Mouse (Mus musculus): ENCODE results near the gene Opn3. TPM values are rescaled to one million over a fixed set of nuclear protein-coding genes. Genes with fewer than 3 reads are reported as not detected.

Gene Opn3
- polyA plus RNA-seq, 1 experiment from 2014 or later, result 6.5 TPM

DNA sequence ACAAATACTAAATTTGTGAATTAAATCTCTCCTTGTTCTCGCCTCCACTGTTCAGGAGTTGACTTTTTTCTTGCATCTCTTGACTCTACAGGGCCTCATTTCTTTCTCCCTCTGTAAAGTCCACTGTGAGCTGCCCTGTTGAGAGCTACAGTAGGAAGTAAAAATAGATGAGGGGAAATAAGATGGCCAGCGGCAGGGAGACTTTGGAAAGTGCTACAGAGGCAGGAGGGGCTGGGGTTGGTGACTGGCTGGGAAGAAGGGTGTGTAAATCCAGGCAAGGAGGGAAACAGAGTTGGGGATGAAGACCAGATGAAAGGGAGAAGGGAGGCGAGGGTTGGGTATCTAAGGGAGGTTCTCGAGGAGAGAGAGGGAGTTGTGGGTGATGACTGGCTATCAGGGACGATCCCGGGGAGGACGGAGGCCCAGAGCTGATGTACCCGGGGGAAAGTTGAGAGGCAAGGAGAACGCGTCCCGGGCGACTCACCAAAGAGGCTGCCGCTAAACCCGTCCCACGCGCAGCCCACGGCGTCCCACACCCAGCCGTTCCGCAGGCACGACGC lies 810 bp downstream of the Opn3 start:
- H3K36me3 ChIP-seq, result no peaks in the 10 kb centered on the region
- no peak for ATAC-seq
- WGBS, result under 1% methylated on average over 22 of the region's 22 CpGs
- no peaks in the 10 kb centered on the region for H3K27me3 ChIP-seq (replicated peaks)
- H3K4me1 ChIP-seq (replicated peaks), result 0 out of 2 replicates have a peak, but pooled peaks cover 3% of the 10 kb centered on the region
- H3K27ac ChIP-seq, result peak overlapping the region; percentile 84
- no peaks in the 10 kb centered on the region for H3K9me3 ChIP-seq
- peak overlapping the region; percentile 80 for H3K4me2 ChIP-seq (replicated peaks)
- peak overlapping the region; percentile 91 for H3K9ac ChIP-seq
- H3K4me3 ChIP-seq (replicated peaks), result peak overlapping the region; percentile 83

- Histone ChIP-seq H3K4me1 (replicated peaks) (no peaks in the 10 kb centered on the region), H3K27ac (no peak overlapping the region), H3K4me2 (replicated peaks) (no peak overlapping the region), H3K9ac (no peak overlapping the region), H3K27me3 (replicated peaks) (no peaks in the 10 kb centered on the region), H3K4me3 (replicated peaks) (no peak overlapping the region), H3K9me3 (no peaks in the 10 kb centered on the region), H3K36me3 (no peaks in the 10 kb centered on the region)
- ATAC-seq, result no peak
- 73% methylated on average over 6 of the region's 6 CpGs for WGBS
Measured at GRCm38 (mm10) chr1:175680995-175681394, 11.6 kb downstream of the Opn3 start.

- H3K4me3 ChIP-seq (replicated peaks), result no peak overlapping the region
- no peaks in the 10 kb centered on the region for H3K27me3 ChIP-seq (replicated peaks)
- no peaks in the 10 kb centered on the region for H3K36me3 ChIP-seq
- no peak overlapping the region for H3K4me2 ChIP-seq (replicated peaks)
- no peak overlapping the region for H3K27ac ChIP-seq
- 74% methylated on average over 6 of the region's 6 CpGs for WGBS
- no peaks in the 10 kb centered on the region for H3K4me1 ChIP-seq (replicated peaks)
- H3K9ac ChIP-seq, result no peak overlapping the region
- no peaks in the 10 kb centered on the region for H3K9me3 ChIP-seq
- ATAC-seq, result peak; percentile 78; the same call in 1 of the 2 replicates
Measured at GRCm38 (mm10) chr1:175677459-175677858, 15.1 kb downstream of the Opn3 start.

DNA sequence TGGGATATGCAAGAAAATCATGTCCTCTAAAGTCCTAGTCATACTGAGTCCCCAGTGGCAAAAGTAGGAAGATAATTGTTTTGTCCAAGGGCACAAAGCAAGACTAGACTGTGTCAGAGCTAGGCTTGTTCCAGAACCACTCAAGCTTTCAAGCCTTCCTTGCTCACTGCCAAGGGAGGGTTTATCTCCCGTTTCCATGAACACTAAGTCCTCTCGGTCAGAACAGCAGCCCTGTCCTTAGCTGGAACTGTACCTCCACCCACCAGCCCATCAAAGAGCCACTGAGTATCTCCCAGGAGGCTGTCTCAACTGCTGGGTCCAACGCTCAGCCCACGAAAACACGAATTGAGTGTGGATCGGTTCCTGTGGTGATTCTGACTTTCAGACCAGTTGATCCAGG lies 17.5 kb downstream of the Opn3 start:
- ATAC-seq, result no peak
- Histone ChIP-seq H3K27me3 (replicated peaks) (no peaks in the 10 kb centered on the region), H3K4me2 (replicated peaks) (no peak overlapping the region), H3K36me3 (no peaks in the 10 kb centered on the region), H3K27ac (no peak overlapping the region), H3K4me3 (replicated peaks) (no peak overlapping the region), H3K4me1 (replicated peaks) (no peaks in the 10 kb centered on the region), H3K9ac (no peak overlapping the region), H3K9me3 (no peaks in the 10 kb centered on the region)
- WGBS, result 84% methylated on average over 6 of the region's 6 CpGs

GRCm38 (mm10) chr1:175673563-175674325 lies 18.8 kb downstream of the Opn3 start:
- no peak overlapping the region for H3K9ac ChIP-seq
- 76% methylated on average over 7 of the region's 7 CpGs for WGBS
- H3K4me3 ChIP-seq (replicated peaks), result no peak overlapping the region
- H3K4me1 ChIP-seq (replicated peaks), result no peaks in the 10 kb centered on the region
- H3K27me3 ChIP-seq (replicated peaks), result no peaks in the 10 kb centered on the region
- H3K36me3 ChIP-seq, result no peaks in the 10 kb centered on the region
- no peak overlapping the region for H3K27ac ChIP-seq
- no peaks in the 10 kb centered on the region for H3K9me3 ChIP-seq
- no peak overlapping the region for H3K4me2 ChIP-seq (replicated peaks)
- ATAC-seq, result no peak

- peak; percentile 42; the same call in 1 of the 2 replicates for ATAC-seq
- Histone ChIP-seq H3K9ac (no peak overlapping the region), H3K4me3 (replicated peaks) (no peak overlapping the region), H3K4me2 (replicated peaks) (no peak overlapping the region), H3K36me3 (no peaks in the 10 kb centered on the region), H3K4me1 (replicated peaks) (no peaks in the 10 kb centered on the region), H3K27ac (no peak overlapping the region), H3K9me3 (no peaks in the 10 kb centered on the region), H3K27me3 (replicated peaks) (no peaks in the 10 kb centered on the region)
- 14% methylated on average over 1 of the region's 1 CpGs for WGBS
Measured at GRCm38 (mm10) chr1:175671626-175672025, 20.9 kb downstream of the Opn3 start.

- Histone ChIP-seq H3K4me3 (replicated peaks) (no peak overlapping the region), H3K4me1 (replicated peaks) (no peaks in the 10 kb centered on the region), H3K27ac (no peak overlapping the region), H3K36me3 (no peaks in the 10 kb centered on the region), H3K27me3 (replicated peaks) (no peaks in the 10 kb centered on the region), H3K9ac (no peak overlapping the region), H3K4me2 (replicated peaks) (no peak overlapping the region), H3K9me3 (no peaks in the 10 kb centered on the region)
- ATAC-seq, result no peak
- 84% methylated on average over 7 of the region's 7 CpGs for WGBS
Measured at GRCm38 (mm10) chr1:175670042-175670441, 22.5 kb downstream of the Opn3 start.

DNA sequence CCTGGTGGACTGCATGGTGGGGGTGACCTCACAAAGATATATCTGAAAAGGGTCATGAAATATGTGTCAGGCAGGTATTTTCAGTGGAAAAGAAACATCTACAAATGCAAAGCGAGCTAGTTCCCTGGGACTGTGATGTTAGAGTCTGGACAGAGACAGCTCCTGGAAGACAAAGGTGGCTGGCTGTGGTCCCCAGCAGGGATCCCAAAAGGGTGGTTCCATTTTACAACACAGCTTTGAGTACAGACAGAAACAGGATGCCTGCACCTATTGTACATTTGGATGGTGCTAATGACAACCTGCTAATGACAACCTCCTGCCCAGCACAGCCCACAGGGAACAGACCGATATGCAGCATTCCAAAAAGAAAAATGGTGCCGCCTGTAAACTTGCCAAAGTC lies 23.1 kb downstream of the Opn3 start:
- H3K9me3 ChIP-seq, result no peaks in the 10 kb centered on the region
- H3K36me3 ChIP-seq, result no peaks in the 10 kb centered on the region
- no peaks in the 10 kb centered on the region for H3K4me1 ChIP-seq (replicated peaks)
- no peak overlapping the region for H3K4me3 ChIP-seq (replicated peaks)
- H3K27me3 ChIP-seq (replicated peaks), result no peaks in the 10 kb centered on the region
- no peak overlapping the region for H3K27ac ChIP-seq
- H3K9ac ChIP-seq, result no peak overlapping the region
- no peak for ATAC-seq
- H3K4me2 ChIP-seq (replicated peaks), result no peak overlapping the region
- 94% methylated on average over 3 of the region's 3 CpGs for WGBS

GRCm38 (mm10) chr1:175668666-175669405 lies 23.7 kb downstream of the Opn3 start:
- peak; percentile 67 for ATAC-seq
- Histone ChIP-seq H3K36me3 (no peaks in the 10 kb centered on the region), H3K4me3 (replicated peaks) (no peak overlapping the region), H3K9ac (no peak overlapping the region), H3K4me1 (replicated peaks) (no peaks in the 10 kb centered on the region), H3K4me2 (replicated peaks) (no peak overlapping the region), H3K27me3 (replicated peaks) (no peaks in the 10 kb centered on the region), H3K27ac (no peak overlapping the region), H3K9me3 (no peaks in the 10 kb centered on the region)
- 71% methylated on average over 5 of the region's 5 CpGs for WGBS

- no peak overlapping the region for H3K4me2 ChIP-seq (replicated peaks)
- H3K27ac ChIP-seq, result no peak overlapping the region
- no peaks in the 10 kb centered on the region for H3K9me3 ChIP-seq
- no peak overlapping the region for H3K4me3 ChIP-seq (replicated peaks)
- H3K4me1 ChIP-seq (replicated peaks), result no peaks in the 10 kb centered on the region
- no peak for ATAC-seq
- no peaks in the 10 kb centered on the region for H3K27me3 ChIP-seq (replicated peaks)
- H3K9ac ChIP-seq, result no peak overlapping the region
- no peaks in the 10 kb centered on the region for H3K36me3 ChIP-seq
- WGBS, result 88% methylated on average over 4 of the region's 4 CpGs
Measured at GRCm38 (mm10) chr1:175659900-175660299, 32.7 kb downstream of the Opn3 start.

DNA sequence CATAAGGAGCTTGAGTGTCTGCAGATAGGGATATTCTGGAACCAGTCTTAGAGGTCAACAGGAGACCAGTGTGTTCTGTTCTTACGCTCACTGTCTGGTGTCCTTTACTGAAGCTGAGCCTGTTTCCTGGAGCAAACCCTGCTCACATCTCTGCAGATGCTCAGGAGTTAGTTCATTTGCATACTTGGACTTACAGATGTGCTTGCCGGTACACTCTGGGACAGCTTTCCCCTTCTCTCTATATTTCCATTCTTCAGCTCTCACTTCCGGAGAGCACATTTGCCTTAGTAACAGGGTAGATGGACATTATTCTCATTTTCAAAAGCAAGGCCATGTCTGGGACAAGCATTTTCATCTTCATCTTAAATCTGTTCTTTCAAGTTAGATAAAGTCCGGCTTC lies 44.0 kb downstream of the Opn3 start:
- H3K4me3 ChIP-seq (replicated peaks), result no peak overlapping the region
- no peaks in the 10 kb centered on the region for H3K27me3 ChIP-seq (replicated peaks)
- no peak overlapping the region for H3K4me2 ChIP-seq (replicated peaks)
- 93% methylated on average over 4 of the region's 4 CpGs for WGBS
- no peaks in the 10 kb centered on the region for H3K9me3 ChIP-seq
- no peak overlapping the region for H3K27ac ChIP-seq
- H3K9ac ChIP-seq, result no peak overlapping the region
- ATAC-seq, result no peak
- H3K4me1 ChIP-seq (replicated peaks), result no peaks in the 10 kb centered on the region
- no peaks in the 10 kb centered on the region for H3K36me3 ChIP-seq

DNA sequence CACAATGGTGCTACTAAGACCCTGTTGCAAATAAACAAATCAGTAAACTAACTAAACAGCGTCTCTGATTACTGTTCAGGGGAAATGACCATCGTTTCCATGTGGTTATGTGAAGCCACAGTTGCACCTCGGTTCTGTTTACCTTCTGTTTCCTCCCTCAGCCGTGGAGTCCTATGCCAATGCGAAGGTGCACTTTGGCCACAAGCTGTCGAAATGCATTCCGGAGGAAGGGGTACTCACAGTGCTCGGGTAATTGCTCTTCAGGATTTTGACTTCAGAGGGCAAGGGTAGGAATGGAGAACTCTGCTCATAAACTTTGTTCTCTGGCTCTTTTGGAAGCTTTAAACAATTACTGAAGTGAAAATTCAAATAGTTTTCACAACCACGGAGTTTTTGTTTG lies 45.6 kb downstream of the Opn3 start:
- 33% methylated on average over 9 of the region's 9 CpGs for WGBS
- Histone ChIP-seq H3K4me1 (replicated peaks) (no peaks in the 10 kb centered on the region), H3K36me3 (no peaks in the 10 kb centered on the region), H3K9me3 (no peaks in the 10 kb centered on the region), H3K27ac (no peak overlapping the region), H3K4me2 (replicated peaks) (no peak overlapping the region), H3K9ac (no peak overlapping the region), H3K27me3 (replicated peaks) (no peaks in the 10 kb centered on the region), H3K4me3 (replicated peaks) (no peak overlapping the region)
- peak; percentile 75; the same call in 1 of the 2 replicates for ATAC-seq
